Mouse (Mus musculus): Measurements from ENCODE around the gene Rnf130. TPM values are rescaled to one million over a fixed set of nuclear protein-coding genes. Genes with fewer than 3 reads are reported as not detected.

The Rnf130 gene
- polyA plus RNA-seq, 1 experiment from 2014 or later, result 75.8 TPM

- WGBS, result 90% methylated on average over 7 of the region's 7 CpGs
- Histone ChIP-seq H3K27me3 (no peaks in the 10 kb centered on the region), H3K9ac (replicated peaks) (no peak overlapping the region), H3K4me1 (no peaks in the 10 kb centered on the region), H3K27ac (replicated peaks) (no peak overlapping the region), H3K4me3 (no peak overlapping the region), H3K4me2 (replicated peaks) (no peak overlapping the region), H3K36me3 (peaks cover 83% of the 10 kb centered on the region), H3K9me3 (no peaks in the 10 kb centered on the region)
- no peak for ATAC-seq (replicated peaks)
These were observed 124.1 kb downstream of the Rnf130 start for GRCm38 (mm10) chr11:50149200-50149599.

- 90% methylated on average over 9 of the region's 9 CpGs for WGBS
- H3K36me3 ChIP-seq, result peaks cover 88% of the 10 kb centered on the region
- no peaks in the 10 kb centered on the region for H3K9me3 ChIP-seq
- H3K4me3 ChIP-seq, result no peak overlapping the region
- H3K4me1 ChIP-seq, result no peaks in the 10 kb centered on the region
- no peak overlapping the region for H3K27ac ChIP-seq (replicated peaks)
- ATAC-seq (replicated peaks), result no peak
- no peak overlapping the region for H3K4me2 ChIP-seq (replicated peaks)
- no peak overlapping the region for H3K9ac ChIP-seq (replicated peaks)
- H3K27me3 ChIP-seq, result no peaks in the 10 kb centered on the region
These were observed 124.5 kb downstream of the Rnf130 start for GRCm38 (mm10) chr11:50149603-50150150.

GRCm38 (mm10) chr11:50151374-50151773, 126.2 kb downstream of the Rnf130 start:
- Histone ChIP-seq H3K27ac (replicated peaks) (no peak overlapping the region), H3K36me3 (peaks cover 89% of the 10 kb centered on the region), H3K27me3 (no peaks in the 10 kb centered on the region), H3K4me2 (replicated peaks) (no peak overlapping the region), H3K4me1 (no peaks in the 10 kb centered on the region), H3K4me3 (no peak overlapping the region), H3K9ac (replicated peaks) (no peak overlapping the region), H3K9me3 (no peaks in the 10 kb centered on the region)
- no peak for ATAC-seq (replicated peaks)
- WGBS, result 87% methylated on average over 3 of the region's 3 CpGs

- H3K36me3 ChIP-seq, result peaks cover 99% of the 10 kb centered on the region
- 88% methylated on average over 9 of the region's 9 CpGs for WGBS
- H3K4me3 ChIP-seq, result no peak overlapping the region
- H3K27me3 ChIP-seq, result no peaks in the 10 kb centered on the region
- H3K9me3 ChIP-seq, result no peaks in the 10 kb centered on the region
- no peak overlapping the region for H3K27ac ChIP-seq (replicated peaks)
- H3K9ac ChIP-seq (replicated peaks), result no peak overlapping the region
- no peak overlapping the region for H3K4me2 ChIP-seq (replicated peaks)
- ATAC-seq (replicated peaks), result no peak
- H3K4me1 ChIP-seq, result no peaks in the 10 kb centered on the region
These were observed 129.0 kb downstream of the Rnf130 start for GRCm38 (mm10) chr11:50154166-50154565.

MicroRNAs within 50 kb of the gene (microRNA counts, 519-probe panel; counts per million panel counts)
- microRNA mmu-miR-340-3p (2,696 counts per million, percentile 62 among the panel's probes with 10 or more counts), microRNA mmu-miR-340-5p (4,137 counts per million, percentile 93 among the panel's probes with 10 or more counts)

Small RNAs within 50 kb of the gene (microRNA-seq; reads per million reads assigned to microRNA genes)
- 1,041 reads per million, percentile 79 among the genes with 10 or more reads in this experiment for gene Mir340

Other genes starting within 250 kb of the Rnf130 start
- 9.3 and 11.1 TPM in 2 replicates for gene Gfpt2, start 231.2 kb upstream of the Rnf130 start, polyA plus RNA-seq (2015; fragmentation: Nextera tagmentation; extraction: Ambion mirVana)
- 46.8 and 47.2 TPM in 2 replicates for gene Mapk9, start 178.6 kb upstream of the Rnf130 start, polyA plus RNA-seq (2015; fragmentation: Nextera tagmentation; extraction: Ambion mirVana)
- gene Rasgef1c, start 123.5 kb upstream of the Rnf130 start, polyA plus RNA-seq (2015; fragmentation: Nextera tagmentation; extraction: Ambion mirVana), result 11.8 and 14.8 TPM in 2 replicates
- 37.0 and 37.5 TPM in 2 replicates for gene Tbc1d9b, start 106.0 kb downstream of the Rnf130 start, polyA plus RNA-seq (2015; fragmentation: Nextera tagmentation; extraction: Ambion mirVana)
- gene Mrnip, start 149.1 kb downstream of the Rnf130 start, polyA plus RNA-seq (2015; fragmentation: Nextera tagmentation; extraction: Ambion mirVana), result 28.6 and 31.9 TPM in 2 replicates
- gene Sqstm1, start 185.5 kb downstream of the Rnf130 start, polyA plus RNA-seq (2015; fragmentation: Nextera tagmentation; extraction: Ambion mirVana), result 285 and 303 TPM in 2 replicates
- 40.3 and 46.3 TPM in 2 replicates for gene Mgat4b, start 185.5 kb downstream of the Rnf130 start, polyA plus RNA-seq (2015; fragmentation: Nextera tagmentation; extraction: Ambion mirVana)
- gene Ltc4s, start 213.3 kb downstream of the Rnf130 start, polyA plus RNA-seq (2015; fragmentation: Nextera tagmentation; extraction: Ambion mirVana), result 2.4 and 3.1 TPM in 2 replicates

All from forebrain, embryonic 15.5 days (tissue).